Mouse (Mus musculus): ENCODE measurements at regions not wholly inside any gene's neighbourhood (a gene's known extent, or its start where the extent isn't known, plus 50 kb on each side); places are given as distances from the start of the nearest gene placed in this dataset.

- H3K9me3 ChIP-seq (ENCODE audit: control insufficient read depth, low read length): no peaks in the 10 kb centered on the region
- H3K4me2 ChIP-seq (ENCODE audit: low read length): no peak overlapping the region
- ATAC-seq: no peak
- no peak overlapping the region for H3K27ac ChIP-seq (ENCODE audit: low read depth, low read length)
- no peaks in the 10 kb centered on the region for H3K4me1 ChIP-seq (ENCODE audit: control insufficient read depth, insufficient read depth, low read depth, low read length)
- H3K9ac ChIP-seq (ENCODE audit: low read depth, low read length): no peak overlapping the region
- no peaks in the 10 kb centered on the region for H3K36me3 ChIP-seq (ENCODE audit: control insufficient read depth, insufficient read depth, low read length)
- H3K4me3 ChIP-seq (ENCODE audit: low read length): no peak overlapping the region
- WGBS: 87% methylated on average over 7 of the region's 7 CpGs
- H3K27me3 ChIP-seq (replicated peaks; ENCODE audit: control insufficient read depth, insufficient read depth, low read length): no peaks in the 10 kb centered on the region
These were observed 202.2 kb downstream of the Col12a1 start for GRCm38 (mm10) chr9:79516384-79516783.

GRCm38 (mm10) chr9:79517461-79517860, 201.2 kb downstream of the Col12a1 start:
- no peaks in the 10 kb centered on the region for H3K27me3 ChIP-seq (replicated peaks; ENCODE audit: control insufficient read depth, insufficient read depth, low read length)
- no peak for ATAC-seq
- no peak overlapping the region for H3K4me3 ChIP-seq (ENCODE audit: low read length)
- no peak overlapping the region for H3K27ac ChIP-seq (ENCODE audit: low read depth, low read length)
- H3K4me2 ChIP-seq (ENCODE audit: low read length): no peak overlapping the region
- no peaks in the 10 kb centered on the region for H3K4me1 ChIP-seq (ENCODE audit: control insufficient read depth, insufficient read depth, low read depth, low read length)
- WGBS: 86% methylated on average over 5 of the region's 5 CpGs
- no peaks in the 10 kb centered on the region for H3K36me3 ChIP-seq (ENCODE audit: control insufficient read depth, insufficient read depth, low read length)
- H3K9ac ChIP-seq (ENCODE audit: low read depth, low read length): no peak overlapping the region
- H3K9me3 ChIP-seq (ENCODE audit: control insufficient read depth, low read length): no peaks in the 10 kb centered on the region

- Histone ChIP-seq H3K4me2 (ENCODE audit: low read length) (no peak overlapping the region), H3K4me1 (ENCODE audit: control insufficient read depth, insufficient read depth, low read depth, low read length) (no peaks in the 10 kb centered on the region), H3K27ac (ENCODE audit: low read depth, low read length) (no peak overlapping the region), H3K36me3 (ENCODE audit: control insufficient read depth, insufficient read depth, low read length) (no peaks in the 10 kb centered on the region), H3K27me3 (replicated peaks; ENCODE audit: control insufficient read depth, insufficient read depth, low read length) (no peaks in the 10 kb centered on the region), H3K4me3 (ENCODE audit: low read length) (no peak overlapping the region), H3K9me3 (ENCODE audit: control insufficient read depth, low read length) (no peaks in the 10 kb centered on the region), H3K9ac (ENCODE audit: low read depth, low read length) (no peak overlapping the region)
- no peak for ATAC-seq
- 93% methylated on average over 1 of the region's 1 CpGs for WGBS
These were observed 200.0 kb downstream of the Col12a1 start for GRCm38 (mm10) chr9:79518640-79519039.

- no peaks in the 10 kb centered on the region for H3K27me3 ChIP-seq (replicated peaks; ENCODE audit: control insufficient read depth, insufficient read depth, low read length)
- WGBS: 91% methylated on average over 2 of the region's 2 CpGs
- H3K9ac ChIP-seq (ENCODE audit: low read depth, low read length): no peak overlapping the region
- H3K36me3 ChIP-seq (ENCODE audit: control insufficient read depth, insufficient read depth, low read length): no peaks in the 10 kb centered on the region
- H3K4me3 ChIP-seq (ENCODE audit: low read length): no peak overlapping the region
- H3K27ac ChIP-seq (ENCODE audit: low read depth, low read length): no peak overlapping the region
- no peaks in the 10 kb centered on the region for H3K4me1 ChIP-seq (ENCODE audit: control insufficient read depth, insufficient read depth, low read depth, low read length)
- no peaks in the 10 kb centered on the region for H3K9me3 ChIP-seq (ENCODE audit: control insufficient read depth, low read length)
- no peak for ATAC-seq
- no peak overlapping the region for H3K4me2 ChIP-seq (ENCODE audit: low read length)
These were observed 198.1 kb downstream of the Col12a1 start for GRCm38 (mm10) chr9:79520498-79520897.

- H3K4me3 ChIP-seq (ENCODE audit: low read length): no peak overlapping the region
- WGBS: 79% methylated on average over 4 of the region's 4 CpGs
These were observed 195.6 kb downstream of the Col12a1 start for GRCm38 (mm10) chr9:79523054-79523453.

GRCm38 (mm10) chr9:79525000-79525399, 193.6 kb downstream of the Col12a1 start:
- H3K27ac ChIP-seq (ENCODE audit: low read depth, low read length): no peak overlapping the region
- no peak overlapping the region for H3K4me2 ChIP-seq (ENCODE audit: low read length)
- H3K9ac ChIP-seq (ENCODE audit: low read depth, low read length): no peak overlapping the region
- no peaks in the 10 kb centered on the region for H3K9me3 ChIP-seq (ENCODE audit: control insufficient read depth, low read length)
- no peaks in the 10 kb centered on the region for H3K36me3 ChIP-seq (ENCODE audit: control insufficient read depth, insufficient read depth, low read length)
- peak; percentile 65; the same call in 1 of the 2 replicates for ATAC-seq
- no peak overlapping the region for H3K4me3 ChIP-seq (ENCODE audit: low read length)
- no peaks in the 10 kb centered on the region for H3K27me3 ChIP-seq (replicated peaks; ENCODE audit: control insufficient read depth, insufficient read depth, low read length)
- no peaks in the 10 kb centered on the region for H3K4me1 ChIP-seq (ENCODE audit: control insufficient read depth, insufficient read depth, low read depth, low read length)

More at GRCm38 (mm10) chr9:79523054-79523453, 195.6 kb downstream of the Col12a1 start:
- Histone ChIP-seq H3K4me2 (ENCODE audit: low read length) (no peak overlapping the region), H3K36me3 (ENCODE audit: control insufficient read depth, insufficient read depth, low read length) (no peaks in the 10 kb centered on the region), H3K9me3 (ENCODE audit: control insufficient read depth, low read length) (no peaks in the 10 kb centered on the region), H3K4me1 (ENCODE audit: control insufficient read depth, insufficient read depth, low read depth, low read length) (no peaks in the 10 kb centered on the region), H3K9ac (ENCODE audit: low read depth, low read length) (no peak overlapping the region), H3K27me3 (replicated peaks; ENCODE audit: control insufficient read depth, insufficient read depth, low read length) (no peaks in the 10 kb centered on the region), H3K27ac (ENCODE audit: low read depth, low read length) (no peak overlapping the region)
- peak; percentile 40; the same call in 1 of the 2 replicates for ATAC-seq

GRCm38 (mm10) chr9:79526390-79526789, 192.2 kb downstream of the Col12a1 start:
- H3K4me2 ChIP-seq (ENCODE audit: low read length): no peak overlapping the region
- no peak for ATAC-seq
- H3K36me3 ChIP-seq (ENCODE audit: control insufficient read depth, insufficient read depth, low read length): no peaks in the 10 kb centered on the region
- H3K27me3 ChIP-seq (replicated peaks; ENCODE audit: control insufficient read depth, insufficient read depth, low read length): no peaks in the 10 kb centered on the region
- no peak overlapping the region for H3K9ac ChIP-seq (ENCODE audit: low read depth, low read length)
- no peaks in the 10 kb centered on the region for H3K4me1 ChIP-seq (ENCODE audit: control insufficient read depth, insufficient read depth, low read depth, low read length)
- H3K4me3 ChIP-seq (ENCODE audit: low read length): no peak overlapping the region
- WGBS: 80% methylated on average over 6 of the region's 6 CpGs
- no peaks in the 10 kb centered on the region for H3K9me3 ChIP-seq (ENCODE audit: control insufficient read depth, low read length)
- H3K27ac ChIP-seq (ENCODE audit: low read depth, low read length): no peak overlapping the region

GRCm38 (mm10) chr9:79527331-79527730, 191.3 kb downstream of the Col12a1 start:
- H3K9me3 ChIP-seq (ENCODE audit: control insufficient read depth, low read length): no peaks in the 10 kb centered on the region
- H3K27ac ChIP-seq (ENCODE audit: low read depth, low read length): no peak overlapping the region
- no peaks in the 10 kb centered on the region for H3K36me3 ChIP-seq (ENCODE audit: control insufficient read depth, insufficient read depth, low read length)
- no peak for ATAC-seq
- H3K9ac ChIP-seq (ENCODE audit: low read depth, low read length): no peak overlapping the region
- H3K4me1 ChIP-seq (ENCODE audit: control insufficient read depth, insufficient read depth, low read depth, low read length): no peaks in the 10 kb centered on the region
- no peak overlapping the region for H3K4me3 ChIP-seq (ENCODE audit: low read length)
- WGBS: 63% methylated on average over 3 of the region's 3 CpGs
- no peaks in the 10 kb centered on the region for H3K27me3 ChIP-seq (replicated peaks; ENCODE audit: control insufficient read depth, insufficient read depth, low read length)
- H3K4me2 ChIP-seq (ENCODE audit: low read length): no peak overlapping the region

All from hindbrain, embryonic 16.5 days (tissue).